Mouse (Mus musculus): ENCODE measurements around the gene Iqsec2. TPM values are rescaled to one million over a fixed set of nuclear protein-coding genes. Genes with fewer than 3 reads are reported as not detected.

Iqsec2 gene
- total RNA-seq, 2 experiments from 2014 or later = 0.92 to 5.8 TPM

- ATAC-seq (replicated peaks; ENCODE audit: poor library complexity) = peak; percentile 52
Observed at GRCm38 (mm10) chrX:152178843-152179545, 34.9 kb downstream of the Iqsec2 start.

DNA sequence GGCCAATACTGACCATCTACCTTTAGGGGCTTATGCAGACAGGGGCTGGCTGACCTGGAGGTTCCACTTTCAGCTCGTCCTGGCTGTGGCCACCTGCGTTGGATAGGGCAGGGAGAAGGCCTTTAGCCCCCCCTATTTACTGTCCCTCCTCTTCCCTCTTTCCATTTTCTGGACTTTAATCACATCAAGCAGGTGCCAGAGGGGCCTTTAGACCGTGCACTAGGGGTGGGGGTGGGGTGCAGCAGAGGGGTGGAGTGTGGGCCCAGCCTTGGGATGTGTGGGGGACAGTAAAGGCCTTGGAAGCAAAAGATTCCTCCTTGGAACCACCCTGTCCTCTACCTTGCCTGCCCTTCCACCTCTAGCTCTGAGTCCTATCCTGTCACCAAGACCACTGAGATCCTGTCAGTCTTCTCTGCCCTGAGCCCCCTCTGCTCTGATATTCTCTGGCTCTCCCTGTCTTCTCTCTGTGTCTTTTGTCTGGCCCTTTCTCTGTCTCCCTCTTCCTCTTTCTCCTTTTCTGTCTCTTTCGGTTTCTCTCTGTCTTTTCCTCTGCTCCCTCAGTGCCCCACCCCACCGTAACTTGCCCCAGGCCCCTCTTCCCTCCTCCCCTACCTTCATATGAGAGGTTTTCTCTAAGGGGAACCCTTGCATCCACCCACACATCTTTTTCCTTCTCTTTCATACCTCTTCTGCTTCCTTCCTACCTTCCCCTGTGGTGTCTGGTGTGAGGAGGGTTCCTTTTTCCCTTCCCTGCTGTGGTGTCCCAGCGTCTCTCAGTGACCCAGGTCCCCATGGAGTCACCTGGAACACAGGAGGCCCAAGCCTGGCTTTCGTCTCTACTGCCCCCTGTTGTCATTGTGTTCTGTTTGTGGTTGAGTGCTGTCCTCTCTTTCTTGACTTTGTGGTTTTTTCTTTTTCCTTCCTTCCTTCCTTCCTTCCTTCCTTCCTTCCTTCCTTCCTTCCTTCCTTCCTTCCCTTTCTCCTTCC, 35.9 kb downstream of the Iqsec2 start:
- peak; percentile 56 for ATAC-seq (replicated peaks; ENCODE audit: poor library complexity)

DNA sequence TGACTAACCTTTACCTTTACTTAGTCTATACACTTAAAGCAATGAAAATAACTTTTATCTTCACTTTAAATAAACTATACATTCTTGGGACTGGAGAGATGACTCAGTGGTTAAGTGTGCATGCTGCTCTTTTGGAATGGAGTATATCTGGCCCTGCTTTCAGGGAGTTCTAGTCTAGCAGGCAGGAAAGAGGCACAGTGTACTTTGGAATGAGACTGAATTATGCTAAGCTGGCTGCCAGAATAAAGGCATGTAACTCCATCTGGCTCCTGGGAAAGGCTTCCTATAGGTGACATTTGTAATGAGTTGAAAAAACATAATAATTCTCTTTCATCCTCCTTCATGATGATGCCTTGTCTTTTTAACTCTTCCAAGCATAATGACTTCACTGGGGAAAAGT, 43.1 kb downstream of the Iqsec2 start:
- ATAC-seq (replicated peaks; ENCODE audit: poor library complexity) = no peak

- no peak for ATAC-seq (replicated peaks; ENCODE audit: poor library complexity)
Observed at GRCm38 (mm10) chrX:152191266-152191665, 47.2 kb downstream of the Iqsec2 start.

GRCm38 (mm10) chrX:152197814-152198648, 54.0 kb downstream of the Iqsec2 start:
- no peak for ATAC-seq (replicated peaks; ENCODE audit: poor library complexity)

- ATAC-seq (replicated peaks; ENCODE audit: poor library complexity) = no peak
Observed at GRCm38 (mm10) chrX:152201737-152202421, 57.8 kb downstream of the Iqsec2 start.

- peak; percentile 69 for ATAC-seq (replicated peaks; ENCODE audit: poor library complexity)
Observed at GRCm38 (mm10) chrX:152202422-152203103, 58.5 kb downstream of the Iqsec2 start.

GRCm38 (mm10) chrX:152203247-152203646, 59.2 kb downstream of the Iqsec2 start:
- peak; percentile 68 for ATAC-seq (replicated peaks; ENCODE audit: poor library complexity)

GRCm38 (mm10) chrX:152205486-152205885, 61.4 kb downstream of the Iqsec2 start:
- no peak for ATAC-seq (replicated peaks; ENCODE audit: poor library complexity)

GRCm38 (mm10) chrX:152214703-152215102, 70.6 kb downstream of the Iqsec2 start:
- 0 out of 2 replicates have a peak, but pooled peaks have one; percentile 29 for ATAC-seq (replicated peaks; ENCODE audit: poor library complexity)

GRCm38 (mm10) chrX:152218529-152218928, 74.5 kb downstream of the Iqsec2 start:
- peak; percentile 70 for ATAC-seq (replicated peaks; ENCODE audit: poor library complexity)

GRCm38 (mm10) chrX:152221721-152222120, 77.7 kb downstream of the Iqsec2 start:
- no peak for ATAC-seq (replicated peaks; ENCODE audit: poor library complexity)

DNA sequence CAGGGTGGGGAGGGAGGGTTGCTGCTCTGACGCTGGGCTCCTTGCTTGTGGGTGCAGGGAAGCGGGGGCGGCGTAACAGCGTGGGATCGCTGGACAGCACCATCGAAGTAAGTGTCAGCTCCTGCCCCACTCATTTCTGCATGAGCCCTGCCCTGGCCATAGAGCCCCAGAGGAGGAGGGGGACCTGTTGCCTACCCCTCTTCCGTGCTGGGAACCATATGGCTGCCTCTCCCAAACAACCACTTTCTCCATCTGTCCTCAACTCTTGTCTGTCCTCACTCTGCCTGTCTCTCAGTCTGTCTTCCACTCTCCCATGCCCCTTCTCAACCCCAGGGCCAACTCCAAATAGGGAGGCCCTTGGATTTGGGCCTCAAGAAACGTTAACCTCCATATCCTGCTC, 78.2 kb downstream of the Iqsec2 start:
- no peak for ATAC-seq (replicated peaks; ENCODE audit: poor library complexity)

DNA sequence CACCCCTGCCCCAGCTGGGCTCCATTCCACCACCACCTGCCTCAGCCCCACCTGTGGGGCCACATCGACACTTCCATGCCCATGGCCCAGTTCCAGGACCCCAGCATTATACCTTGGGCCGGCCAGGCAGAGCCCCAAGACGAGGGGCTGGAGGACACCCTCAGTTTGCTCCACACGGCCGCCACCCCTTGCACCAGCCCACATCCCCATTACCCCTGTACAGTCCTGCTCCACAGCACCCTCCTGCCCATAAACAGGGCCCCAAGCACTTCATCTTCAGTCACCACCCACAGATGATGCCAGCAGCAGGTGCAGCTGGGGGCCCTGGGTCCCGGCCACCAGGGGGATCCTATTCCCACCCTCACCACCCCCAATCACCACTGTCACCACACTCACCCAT, 79.2 kb downstream of the Iqsec2 start:
- ATAC-seq (replicated peaks; ENCODE audit: poor library complexity) = no peak

GRCm38 (mm10) chrX:152224280-152224679, 80.2 kb downstream of the Iqsec2 start:
- ATAC-seq (replicated peaks; ENCODE audit: poor library complexity) = no peak

GRCm38 (mm10) chrX:152232781-152233763, 89.0 kb downstream of the Iqsec2 start, which contains the start of gene Kdm5c:
TSS of gene Kdm5c (plus strand) at chrX:152233020.
- ATAC-seq (replicated peaks; ENCODE audit: poor library complexity) = peak; percentile 99

- no peak for ATAC-seq (replicated peaks; ENCODE audit: poor library complexity)
Observed at GRCm38 (mm10) chrX:152234125-152234524, 90.1 kb downstream of the Iqsec2 start.

GRCm38 (mm10) chrX:152235758-152236157, 91.7 kb downstream of the Iqsec2 start:
- no peak for ATAC-seq (replicated peaks; ENCODE audit: poor library complexity)
